In the genomic region with DNA sequence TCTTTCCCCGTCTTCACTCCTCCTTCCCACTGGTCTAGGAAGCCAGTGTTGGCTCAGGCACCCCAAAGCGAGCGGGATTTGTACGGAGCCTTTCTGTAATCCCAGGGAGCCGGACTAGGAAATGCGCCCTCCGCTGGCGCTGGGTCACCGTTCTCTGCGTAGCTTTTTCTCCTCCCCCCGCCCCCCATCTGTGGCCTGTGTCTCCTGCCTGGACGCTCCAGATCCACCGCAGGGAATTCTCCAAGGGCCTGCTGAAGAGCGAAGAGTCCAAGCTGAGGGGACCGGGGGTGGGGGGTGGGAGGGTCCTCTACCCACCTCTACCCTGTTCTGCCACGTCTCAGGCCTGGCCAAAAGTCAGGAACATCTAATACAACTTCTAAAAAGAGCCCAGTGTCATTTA, we compare ENCODE assay signal across 11 mouse cellular contexts. TPM values are rescaled to one million over a fixed set of nuclear protein-coding genes. Genes with fewer than 3 reads are reported as not detected.
DNase-seq lines count a peak whose midpoint lies in the region; TF ChIP-seq lines count a peak whose summit lies in the region.
"Had no signal": no experiment of that assay in that cellular context is flagged by ENCODE, and none has a peak within 500 bp of the region (broad histone marks: within the 10 kb centered on the region; RNA-seq: fewer than 3 reads in every experiment).

No protein-coding gene starts in this region.

- H3K4me3 ChIP-seq in gastrocnemius, adult 2 months = peak overlapping the region; percentile 30

- DNase-seq in gastrocnemius, adult 2 months = no peak
- DNase-seq in gastrocnemius, adult 18-20 months (ENCODE audit: low spot score) = no peak
- peak; percentile 63 for DNase-seq in retina, embryonic 14.5 days (ENCODE audit: low spot score)
- DNase-seq in retina, postnatal 1 day = no peak
- peak; percentile 81 to 89 for DNase-seq in kidney, postnatal 36 days
- no peak for DNase-seq in ovary, adult 18-20 months (ENCODE audit: low spot score)
- DNase-seq in left cerebral cortex, postnatal 14 days (ENCODE audit: low spot score in 2 of 2) = no peak
- DNase-seq in layer of hippocampus, postnatal 10 days (ENCODE audit: low spot score in 2 of 2) = no peak

- H3K27ac ChIP-seq in gastrocnemius, adult 2 months = no peak overlapping the region
- H3K27ac ChIP-seq: embryonic facial prominence, embryonic 13.5 days; stomach, embryonic 15.5 days had no signal

- intact Hi-C loops in gastrocnemius, adult 2 months (cut with DNase I) = no loop called here
- intact Hi-C loops in left cerebral cortex, postnatal 14 days (cut with DNase I) = loop anchor here (5.0 kb wide), 1 partner anchor 412 kb away; a partner anchor contains a TSS

- peak; percentile 28; the same call in 1 of the 2 replicates for TF ChIP-seq CTCF in gastrocnemius, adult 2 months (IDR thresholded peaks at IDR 0.05)

RNA-seq across cellular contexts. Expression of a gene that starts 15.5 kb away (rescaled TPM):
- not detected for total RNA-seq in gastrocnemius, adult 2 months (2021)
- not detected for total RNA-seq in gastrocnemius, adult 18-20 months (2021)
- total RNA-seq in left cerebral cortex, postnatal 14 days (2021) = under 1 TPM; 0.11 to 0.22 TPM
- total RNA-seq in layer of hippocampus, postnatal 10 days (2021) = under 1 TPM; 0.20 to 0.37 TPM
- total RNA-seq: megakaryocyte, adult 5-6 weeks had no signal

Comparison
In these comparisons a context has a peak if more than half of its experiments do, and no peak if none do; other contexts are left out.
1. DNase-seq: peak in retina, embryonic 14.5 days (single experiment) and kidney, postnatal 36 days (2 of 2); none in gastrocnemius, adult 2 months (single experiment), gastrocnemius, adult 18-20 months (single experiment), retina, postnatal 1 day (single experiment), ovary, adult 18-20 months (single experiment), left cerebral cortex, postnatal 14 days (0 of 2) and layer of hippocampus, postnatal 10 days (0 of 2).